Mouse (Mus musculus): ENCODE results near the gene Pign. TPM values are rescaled to one million over a fixed set of nuclear protein-coding genes. Genes with fewer than 3 reads are reported as not detected.

The Pign gene
- total RNA-seq, 2 experiments from 2014 or later: 14.0 to 15.6 TPM

GRCm38 (mm10) chr1:105582800-105583199 lies 80.7 kb downstream of the Pign start:
- DNase-seq (ENCODE audit: low spot score in 2 of 2): no peak
- intact Hi-C loops (cut with DNase I): no loop called here

DNA sequence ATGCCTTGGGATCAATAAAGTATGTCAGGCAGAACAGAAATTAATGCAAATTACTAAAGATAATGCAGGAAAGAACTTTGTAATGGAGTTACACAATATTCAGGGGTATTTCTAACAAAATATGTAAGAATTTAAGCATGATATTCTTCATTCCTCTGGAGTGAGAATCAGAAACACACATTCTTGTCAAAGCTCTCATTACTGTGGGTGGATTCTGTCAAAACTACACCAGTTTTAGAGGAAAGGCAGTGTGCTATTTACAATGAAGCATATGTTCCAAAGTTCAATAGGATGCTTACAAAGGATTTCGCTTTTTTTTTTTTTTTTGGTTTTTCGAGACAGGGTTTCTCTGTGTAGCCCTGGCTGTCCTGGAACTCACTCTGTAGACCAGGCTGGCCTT lies 82.6 kb downstream of the Pign start:
- intact Hi-C loops (cut with DNase I): no loop called here

DNA sequence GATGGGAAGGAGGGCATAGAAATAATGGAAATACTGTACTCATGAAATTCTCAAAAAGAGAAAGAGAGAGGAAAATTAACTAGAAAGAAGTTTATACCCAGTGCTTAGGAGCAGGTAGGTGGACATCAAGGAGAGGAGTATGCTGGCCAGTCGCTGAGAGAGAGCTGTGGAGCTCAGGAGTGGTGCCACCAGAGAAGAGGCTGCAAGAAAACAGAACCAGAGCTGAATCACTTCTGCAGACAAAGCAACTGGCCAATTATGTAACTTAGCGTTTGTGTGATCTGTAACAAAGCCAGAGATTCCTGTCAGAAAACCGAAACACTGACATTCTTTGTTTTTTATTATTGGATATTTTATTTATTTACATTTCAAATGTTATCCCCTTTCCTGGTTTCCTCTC lies 97.4 kb downstream of the Pign start:
- DNase-seq (ENCODE audit: low spot score in 2 of 2): no peak
- intact Hi-C loops (cut with DNase I): no loop called here

More for the DNA sequence above, 82.6 kb downstream of the Pign start:
- DNase-seq (ENCODE audit: low spot score in 2 of 2): peak in 1 of 2 experiments; percentile 16

DNA sequence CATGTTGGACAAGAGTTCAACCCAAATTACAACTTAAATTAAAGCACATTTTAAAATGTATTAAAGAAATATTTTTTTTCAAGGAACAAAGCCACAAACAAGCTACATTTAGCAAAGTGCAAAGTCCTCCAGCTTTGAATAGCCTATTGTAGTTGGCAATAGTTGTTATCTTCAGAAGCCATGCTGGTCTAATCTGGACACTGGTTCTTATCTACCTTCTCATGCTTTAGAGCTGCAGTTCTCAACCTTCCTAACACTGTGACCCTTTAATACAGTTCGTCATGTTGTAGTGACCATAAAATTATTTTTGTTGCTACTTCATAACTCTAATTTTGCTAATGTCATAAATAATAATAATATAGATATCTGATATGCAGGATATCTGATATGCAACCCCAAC lies 99.2 kb downstream of the Pign start:
- intact Hi-C loops (cut with DNase I): no loop called here

DNA sequence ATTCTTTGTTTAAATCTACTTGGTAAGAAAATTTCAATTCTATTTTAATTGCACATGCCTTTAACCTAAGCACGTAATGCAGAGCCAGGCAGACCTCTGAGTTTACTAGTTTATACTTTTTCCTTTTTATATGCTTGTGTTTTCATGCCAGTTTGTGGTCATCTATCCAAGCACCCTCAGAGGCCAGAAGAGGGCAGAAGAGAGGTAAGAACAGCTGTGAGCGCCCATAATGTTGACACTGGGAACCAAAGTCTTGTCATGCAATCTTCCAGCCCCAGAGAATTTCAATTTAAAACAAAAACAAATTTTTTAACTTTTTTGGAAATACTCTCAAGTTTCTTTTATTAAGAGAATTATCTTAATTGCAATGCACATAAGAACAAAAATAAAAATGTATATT lies 99.7 kb downstream of the Pign start:
- intact Hi-C loops (cut with DNase I): no loop called here

More for the DNA sequence above, 99.2 kb downstream of the Pign start:
- DNase-seq (ENCODE audit: low spot score in 2 of 2): no peak

GRCm38 (mm10) chr1:105556078-105556477 lies 107.4 kb downstream of the Pign start:
- no peak for DNase-seq (ENCODE audit: low spot score in 2 of 2)
- intact Hi-C loops (cut with DNase I): no loop called here

More for the DNA sequence above, 99.7 kb downstream of the Pign start:
- DNase-seq (ENCODE audit: low spot score in 2 of 2): no peak

DNA sequence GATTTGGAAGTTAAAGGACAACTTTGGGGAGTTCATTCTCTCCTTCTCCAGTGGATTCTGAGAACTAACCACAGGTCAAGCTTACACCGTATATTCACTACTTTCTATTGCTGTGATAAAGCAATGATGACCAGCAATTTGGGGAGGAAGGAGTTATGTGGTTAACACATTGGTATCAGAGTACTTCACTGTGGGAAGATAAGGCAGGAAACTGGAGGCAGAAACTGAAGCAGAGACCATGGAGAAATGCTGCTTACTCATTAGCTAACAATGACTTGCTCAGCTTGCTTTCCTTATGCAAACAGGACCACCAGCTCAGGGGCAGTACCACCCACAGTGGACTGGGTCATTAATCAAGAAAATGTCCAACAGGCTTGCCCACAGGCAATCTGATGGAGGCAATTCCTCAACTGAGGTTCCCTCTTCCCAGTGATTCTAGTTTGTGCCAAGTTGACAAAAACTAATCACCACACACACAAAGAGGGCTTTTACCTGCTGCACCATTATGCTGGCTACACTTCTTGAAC lies 108.2 kb downstream of the Pign start:
- DNase-seq (ENCODE audit: low spot score in 2 of 2): no peak
- intact Hi-C loops (cut with DNase I): no loop called here

DNA sequence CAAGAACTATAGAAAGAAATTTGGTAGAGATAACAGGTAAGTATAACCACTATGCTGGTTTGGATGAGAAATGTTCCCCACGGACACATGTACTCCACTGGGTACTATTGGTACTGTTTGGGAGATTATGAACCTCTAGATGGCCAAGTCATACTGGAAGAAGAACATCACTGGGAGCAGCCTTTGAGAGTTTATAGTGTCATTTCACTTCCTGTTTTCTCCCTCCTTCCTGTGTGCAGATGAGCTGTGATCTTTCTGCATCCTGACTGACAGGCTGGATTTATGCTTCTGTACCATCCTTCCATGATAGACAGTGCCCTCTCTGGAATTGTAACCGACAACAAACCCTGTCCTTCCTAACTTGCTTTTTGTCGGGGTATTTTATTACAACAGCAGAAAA lies 110.3 kb downstream of the Pign start:
- no peak for DNase-seq (ENCODE audit: low spot score in 2 of 2)
- intact Hi-C loops (cut with DNase I): no loop called here

DNA sequence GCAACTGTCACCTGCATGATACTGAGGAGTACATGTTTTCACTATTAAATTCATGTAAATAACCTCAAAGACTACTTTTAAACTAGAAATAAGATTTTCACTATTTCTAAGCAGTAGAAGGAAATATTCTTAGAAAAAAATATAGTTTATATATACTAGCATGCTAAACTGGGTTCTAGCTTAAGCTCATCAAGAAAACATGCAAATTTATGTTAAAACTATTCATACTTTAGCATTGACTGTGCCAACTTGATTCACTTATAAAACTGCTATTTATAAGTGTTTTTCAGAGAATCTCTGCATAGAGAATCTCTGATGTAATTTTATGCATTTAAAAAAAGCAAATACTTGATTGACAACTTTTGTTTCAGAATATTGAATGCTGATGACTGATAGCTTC lies 113.3 kb downstream of the Pign start:
- DNase-seq (ENCODE audit: low spot score in 2 of 2): no peak
- intact Hi-C loops (cut with DNase I): no loop called here

- intact Hi-C loops (cut with DNase I): no loop called here
These were observed 113.8 kb downstream of the Pign start for GRCm38 (mm10) chr1:105549648-105550047.

DNA sequence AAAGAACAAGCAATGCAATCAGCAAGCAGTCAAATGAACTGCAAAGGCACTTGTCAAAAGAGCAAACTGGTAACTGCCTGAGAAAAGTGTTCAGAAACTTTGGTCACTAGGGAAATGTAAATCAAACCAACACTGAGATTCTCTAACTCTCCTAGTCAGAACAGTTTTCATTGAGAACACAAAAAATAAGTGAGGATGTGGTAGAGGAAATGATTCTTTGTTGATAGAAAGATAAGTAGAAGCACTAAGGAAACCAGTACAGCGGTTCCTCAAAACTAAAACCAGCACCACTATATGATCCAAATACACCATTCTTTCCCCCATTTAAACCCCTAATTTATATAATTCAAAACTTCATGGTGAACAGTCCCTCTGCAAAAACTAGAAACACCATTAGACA lies 120.4 kb downstream of the Pign start:
- intact Hi-C loops (cut with DNase I): no loop called here
- no peak for DNase-seq (ENCODE audit: low spot score in 2 of 2)

More at GRCm38 (mm10) chr1:105549648-105550047, 113.8 kb downstream of the Pign start:
- DNase-seq (ENCODE audit: low spot score in 2 of 2): no peak

GRCm38 (mm10) chr1:105523768-105524167 lies 139.7 kb downstream of the Pign start:
- intact Hi-C loops (cut with DNase I): no loop called here
- peak in 1 of 2 experiments; percentile 2 for DNase-seq (ENCODE audit: low spot score in 2 of 2)

GRCm38 (mm10) chr1:105522321-105522720 lies 141.2 kb downstream of the Pign start:
- intact Hi-C loops (cut with DNase I): no loop called here
- no peak for DNase-seq (ENCODE audit: low spot score in 2 of 2)

DNA sequence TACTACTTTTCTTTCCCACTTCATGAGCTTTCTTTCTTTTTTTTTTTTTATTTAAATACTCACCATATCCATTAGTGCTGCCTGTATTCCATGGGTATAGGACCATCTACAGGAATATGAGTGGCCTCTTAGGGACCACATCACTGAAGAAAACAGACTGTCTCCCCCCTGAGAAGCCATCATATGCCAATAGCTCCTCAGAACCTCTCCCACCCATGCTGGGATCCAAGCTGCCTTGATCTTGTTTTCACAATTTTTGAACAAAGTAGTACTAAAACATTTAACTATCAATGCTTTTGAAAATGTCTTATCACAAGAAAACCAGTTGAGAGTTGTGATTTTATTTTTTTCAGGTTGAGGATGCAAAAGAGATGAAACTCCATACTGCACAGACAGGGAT lies 145.4 kb downstream of the Pign start:
- intact Hi-C loops (cut with DNase I): no loop called here
- DNase-seq (ENCODE audit: low spot score in 2 of 2): no peak

GRCm38 (mm10) chr1:105507116-105507515 lies 156.4 kb downstream of the Pign start:
- DNase-seq (ENCODE audit: low spot score in 2 of 2): no peak
- intact Hi-C loops (cut with DNase I): no loop called here

DNA sequence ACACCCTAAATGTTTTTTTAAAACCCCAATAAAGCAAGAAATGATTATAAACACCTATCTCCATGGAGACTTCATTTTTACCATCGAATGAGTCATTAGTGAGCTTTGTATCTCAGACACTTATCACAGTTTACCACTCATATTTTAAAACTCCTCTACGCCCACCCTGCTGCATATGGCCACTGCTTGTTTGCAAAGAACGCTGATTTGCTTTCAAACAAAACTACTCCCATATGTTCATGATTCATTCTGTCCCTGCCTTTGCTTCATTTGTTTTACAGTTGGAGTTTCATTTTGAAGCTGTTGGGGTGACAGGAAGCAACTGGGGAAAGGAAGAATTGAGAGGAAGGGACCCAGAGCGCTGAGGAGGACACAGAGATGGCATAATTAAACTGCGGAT lies 170.9 kb downstream of the Pign start:
- peak; percentile 61 to 68 for DNase-seq (ENCODE audit: low spot score in 2 of 2)
- intact Hi-C loops (cut with DNase I): no loop called here

GRCm38 (mm10) chr1:105489456-105489855 lies 174.0 kb downstream of the Pign start:
- intact Hi-C loops (cut with DNase I): no loop called here
- DNase-seq (ENCODE audit: low spot score in 2 of 2): peak in 1 of 2 experiments; percentile 26

DNA sequence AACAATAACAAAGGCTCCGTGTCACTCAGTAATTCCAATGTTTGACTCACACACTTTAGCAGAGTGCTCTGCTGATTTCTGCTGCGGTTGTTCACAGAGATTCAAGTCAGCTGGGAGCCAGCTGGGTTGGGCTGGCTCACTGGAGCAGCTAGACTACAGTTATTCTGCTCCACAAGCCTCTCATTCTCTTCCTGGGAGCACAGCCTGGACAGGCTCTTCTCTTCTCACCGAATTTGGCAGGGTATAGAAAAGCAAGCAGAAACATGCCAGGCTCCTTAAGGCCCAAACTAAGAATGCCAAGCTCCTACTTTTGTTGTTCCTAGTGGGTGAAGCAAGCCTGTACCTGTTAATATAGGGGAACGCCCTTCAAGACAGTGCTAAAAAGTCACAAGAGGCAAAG lies 176.4 kb downstream of the Pign start:
- intact Hi-C loops (cut with DNase I): no loop called here
- DNase-seq (ENCODE audit: low spot score in 2 of 2): no peak
